Mouse (Mus musculus) kidney, adult 2 months (tissue): ENCODE measurements at regions not wholly inside any gene's neighbourhood (a gene's known extent, or its start where the extent isn't known, plus 50 kb on each side); places are given as distances from the start of the nearest gene placed in this dataset.

Experiments
- DNase-seq: peaks from one replicate; pipeline ENCODE4 v3.0.0; 2021
- H3K27ac ChIP-seq: fragments of 200-500 bp; 2 replicates; pipeline ENCODE4 v1.5.1; 2012; ENCODE audit warnings: low read depth, low read length, control low read depth, inconsistent platforms; ENCODE audit not compliant: insufficient read depth
- H3K27me3 ChIP-seq: fragments of 200-500 bp; replicated peaks from 2 replicates; pipeline ENCODE4 v1.6.1; 2012; ENCODE audit warnings: mild to moderate bottlenecking, moderate library complexity, low read length, inconsistent platforms; ENCODE audit not compliant: control insufficient read depth, insufficient read depth
- H3K36me3 ChIP-seq: fragments of 200-500 bp; 2 replicates; pipeline ENCODE4 v1.6.1; 2012; ENCODE audit warnings: mild to moderate bottlenecking, moderate library complexity, low read length, inconsistent platforms; ENCODE audit not compliant: control insufficient read depth, insufficient read depth
- H3K4me1 ChIP-seq: fragments of 200-500 bp; 2 replicates; pipeline ENCODE4 v1.6.1; 2011; ENCODE audit warnings: low read length; ENCODE audit not compliant: control insufficient read depth, insufficient read depth
- H3K4me3 ChIP-seq: fragments of 200-500 bp; 2 replicates; pipeline ENCODE4 v1.5.1; 2011; ENCODE audit warnings: mild to moderate bottlenecking, low read depth, low read length, control low read depth; ENCODE audit not compliant: insufficient read depth
- CTCF ChIP-seq: fragments of 200-500 bp; conservative IDR thresholded peaks from 2 replicates; pipeline ENCODE4 v1.5.1; 2011; ENCODE audit warnings: low read depth, mild to moderate bottlenecking, control low read depth, low read length, moderate library complexity, mixed read lengths; ENCODE audit not compliant: insufficient read depth, insufficient read length
- POLR2A ChIP-seq: fragments of 200-500 bp; IDR thresholded peaks from one replicate; pipeline ENCODE4 v1.6.1; 2011; ENCODE audit warnings: low read depth, low read length, control low read depth
- WGBS: fragments of 180-500 bp; shearing (Covaris S2); methylation state at CpG from one replicate; pipeline ENCODE4 v1.1.7; 2018; 5-methylcytosine and 5-hydroxymethylcytosine counted together

DNA sequence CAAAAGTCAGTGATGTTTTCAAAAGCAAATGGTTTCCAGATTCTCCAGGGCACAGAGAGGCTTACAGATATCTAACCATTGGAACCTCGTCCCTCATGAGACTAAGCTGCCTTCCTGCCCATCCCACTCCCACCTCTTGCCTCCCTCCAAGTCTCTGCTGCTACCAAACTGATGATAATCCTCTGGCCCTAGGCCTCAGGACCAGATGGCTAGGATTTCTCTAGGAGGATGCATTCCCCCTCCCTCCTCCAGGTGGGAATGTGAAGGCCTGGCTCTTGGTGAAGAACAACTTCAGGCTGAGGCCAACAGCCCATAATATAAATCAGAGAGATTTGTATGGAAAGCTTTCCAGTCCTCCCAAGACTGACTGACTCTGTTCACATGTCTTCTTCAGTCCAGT, 198.9 kb upstream of the Cdh5 start:
- H3K36me3 ChIP-seq = no peaks in the 10 kb centered on the region
- no peak for TF ChIP-seq CTCF
- no peak for TF ChIP-seq POLR2A
- no peak for DNase-seq
- no peak overlapping the region for H3K4me3 ChIP-seq
- H3K4me1 ChIP-seq = no peaks in the 10 kb centered on the region
- H3K27me3 ChIP-seq = no peaks in the 10 kb centered on the region
- 78% methylated on average over 1 of the region's 1 CpGs for WGBS
- no peak overlapping the region for H3K27ac ChIP-seq

GRCm38 (mm10) chr8:103903635-103904034, 197.8 kb upstream of the Cdh5 start:
- Histone ChIP-seq H3K4me1 (no peaks in the 10 kb centered on the region), H3K4me3 (no peak overlapping the region), H3K27ac (no peak overlapping the region), H3K27me3 (no peaks in the 10 kb centered on the region), H3K36me3 (no peaks in the 10 kb centered on the region)
- 52% methylated on average over 5 of the region's 5 CpGs for whole genome bisulfite sequencing
- DNase-seq = no peak
- TF ChIP-seq POLR2A (no peak), CTCF (no peak)

- DNase-seq = no peak
- Histone ChIP-seq H3K4me3 (no peak overlapping the region), H3K36me3 (no peaks in the 10 kb centered on the region), H3K27ac (no peak overlapping the region), H3K27me3 (no peaks in the 10 kb centered on the region), H3K4me1 (no peaks in the 10 kb centered on the region)
- 77% methylated on average over 4 of the region's 4 CpGs for WGBS
- TF ChIP-seq POLR2A = no peak
- TF ChIP-seq CTCF = no peak
Observed at GRCm38 (mm10) chr8:103907662-103908061, 193.8 kb upstream of the Cdh5 start.

- TF ChIP-seq POLR2A (no peak), CTCF (no peak)
- Histone ChIP-seq H3K4me3 (no peak overlapping the region), H3K36me3 (no peaks in the 10 kb centered on the region), H3K27me3 (no peaks in the 10 kb centered on the region), H3K27ac (no peak overlapping the region), H3K4me1 (no peaks in the 10 kb centered on the region)
- no peak for DNase-seq
- WGBS = 89% methylated on average over 2 of the region's 2 CpGs
Observed at GRCm38 (mm10) chr8:103911287-103912015, 190.0 kb upstream of the Cdh5 start.

DNA sequence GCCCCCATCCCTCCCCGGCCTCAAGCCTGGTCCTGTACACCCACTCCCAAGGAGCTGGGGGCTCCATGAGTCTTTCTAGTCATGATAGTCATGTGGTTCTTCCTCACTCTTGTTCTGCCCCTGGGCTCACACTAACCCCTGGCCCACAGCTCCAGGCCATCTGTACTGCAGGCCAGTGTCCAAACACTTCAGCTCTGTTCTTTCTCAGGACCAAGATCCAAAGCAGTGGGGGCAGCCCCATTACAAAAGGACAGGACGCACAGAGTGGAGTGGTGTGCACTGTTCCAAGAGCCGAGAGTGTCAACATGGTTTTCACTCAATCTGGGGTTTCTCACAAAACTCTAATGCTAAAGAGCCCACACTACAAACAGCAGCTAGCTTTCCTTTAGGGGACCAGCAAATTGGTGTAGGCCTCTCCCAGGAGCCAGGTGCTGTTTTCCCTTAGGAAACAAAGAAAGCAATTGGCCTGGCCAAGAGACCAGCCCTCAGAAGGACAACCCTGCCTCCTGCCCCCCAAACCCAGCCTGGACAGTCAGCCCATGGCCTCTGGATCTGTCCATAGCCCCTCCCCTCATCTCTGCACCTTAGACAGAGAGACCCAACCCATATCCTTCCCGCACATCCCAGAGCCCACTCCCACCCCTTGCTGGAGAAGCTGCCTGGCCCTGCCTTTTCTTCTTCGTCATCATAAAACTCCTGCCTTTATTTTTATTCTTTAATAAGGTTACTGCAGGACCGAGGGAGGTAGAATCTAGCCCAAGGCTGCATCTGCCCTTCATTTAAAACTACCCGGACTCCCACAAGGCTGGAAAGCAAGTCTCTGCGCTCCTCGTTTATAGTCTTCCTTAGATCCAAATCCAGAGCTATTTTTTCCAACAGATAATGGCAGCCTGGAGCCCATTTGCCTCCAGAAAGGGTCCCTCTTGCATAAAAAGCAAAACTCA, 188.2 kb upstream of the Cdh5 start:
- Histone ChIP-seq H3K4me1 (no peaks in the 10 kb centered on the region), H3K4me3 (no peak overlapping the region), H3K36me3 (no peaks in the 10 kb centered on the region), H3K27me3 (no peaks in the 10 kb centered on the region), H3K27ac (no peak overlapping the region)
- DNase-seq = peak; percentile 13
- no peak for TF ChIP-seq CTCF
- no peak for TF ChIP-seq POLR2A
- WGBS = 79% methylated on average over 9 of the region's 9 CpGs

DNA sequence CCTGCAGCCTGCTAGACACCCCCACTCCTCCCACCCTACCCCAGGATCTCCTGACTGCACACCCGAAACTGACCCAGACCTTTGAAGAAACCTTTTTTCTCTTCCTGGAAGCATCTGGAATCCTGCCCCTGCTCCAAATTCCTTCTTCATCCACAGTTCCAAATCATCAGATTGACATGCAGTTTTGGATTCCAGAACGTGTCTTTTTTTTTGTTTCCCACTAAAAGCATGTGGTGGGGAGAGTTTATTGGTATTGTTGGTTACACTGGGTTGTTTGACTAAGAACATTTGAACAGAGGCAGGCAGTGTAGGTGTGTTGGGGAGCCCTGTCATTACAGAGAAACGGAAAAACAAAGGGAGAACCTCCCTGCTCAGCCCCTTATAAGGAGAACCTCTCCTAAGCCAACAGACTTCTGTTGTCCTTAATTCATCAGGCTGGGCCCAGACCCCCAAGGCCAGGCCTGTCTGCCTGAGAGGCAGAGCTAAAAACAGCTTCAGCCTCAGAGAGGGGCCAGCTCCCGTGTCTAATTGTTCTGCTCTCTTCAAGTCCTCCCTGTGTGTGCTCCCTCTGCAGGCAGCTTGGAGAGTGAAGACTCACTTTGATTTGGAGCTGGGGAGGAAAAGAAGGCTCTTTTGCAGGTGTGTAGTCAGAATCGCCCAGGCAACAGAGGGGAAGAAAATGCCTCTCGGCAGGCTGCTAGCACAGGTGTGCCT, 187.3 kb upstream of the Cdh5 start:
- H3K27me3 ChIP-seq = no peaks in the 10 kb centered on the region
- WGBS = 39% methylated on average over 6 of the region's 6 CpGs
- H3K4me1 ChIP-seq = no peaks in the 10 kb centered on the region
- no peak overlapping the region for H3K27ac ChIP-seq
- TF ChIP-seq CTCF (no peak), POLR2A (no peak)
- DNase-seq = peak; percentile 13
- H3K36me3 ChIP-seq = no peaks in the 10 kb centered on the region
- no peak overlapping the region for H3K4me3 ChIP-seq

GRCm38 (mm10) chr8:103919324-103919723, 182.1 kb upstream of the Cdh5 start:
- TF ChIP-seq CTCF (no peak), POLR2A (no peak)
- WGBS = 87% methylated on average over 3 of the region's 3 CpGs
- H3K36me3 ChIP-seq = no peaks in the 10 kb centered on the region

More at GRCm38 (mm10) chr8:103919324-103919723, 182.1 kb upstream of the Cdh5 start:
- Histone ChIP-seq H3K4me3 (no peak overlapping the region), H3K27ac (no peak overlapping the region), H3K27me3 (no peaks in the 10 kb centered on the region; the same call in 1 of the 2 replicates), H3K4me1 (no peaks in the 10 kb centered on the region)
- DNase-seq = no peak
